ENCODE assay signal across 8 mouse cellular contexts in genomic region chr13:111936081-111936857, GRCm38 (mm10).
A peak's percentile ranks its signal among the peaks of the same experiment; 100 is the strongest.
DNase-seq lines count a peak whose midpoint lies in the region; ATAC-seq lines count a peak whose summit lies in the region.

No protein-coding gene starts in this region.

- peak; percentile 99 for DNase-seq in heart, adult 11 months
- DNase-seq in adrenal gland, adult (ENCODE audit: inconsistent age in 2 of 2, low spot score in 1 of 2) = peak; percentile 59 to 89
- DNase-seq in gastrocnemius, postnatal 14 days = peak; percentile 52
- peak; percentile 30 for DNase-seq in retina, postnatal 1 day
- no peak for DNase-seq in urinary bladder, postnatal 25 days (ENCODE audit: low spot score)

- peaks cover 13% of the 10 kb centered on the region for H3K4me1 ChIP-seq in heart, embryonic 11.5 days (ENCODE audit: control insufficient read depth, insufficient read depth, low read length)
- H3K4me1 ChIP-seq in intestine, embryonic 15.5 days (replicated peaks) = peaks cover 13% of the 10 kb centered on the region
- peaks cover 87% of the 10 kb centered on the region for H3K4me1 ChIP-seq in liver, embryonic 12.5 days

- H3K9me3 ChIP-seq in heart, embryonic 11.5 days (replicated peaks; ENCODE audit: control insufficient read depth, low read length) = no peaks in the 10 kb centered on the region
- H3K9me3 ChIP-seq in intestine, embryonic 15.5 days = no peaks in the 10 kb centered on the region
- no peaks in the 10 kb centered on the region for H3K9me3 ChIP-seq in liver, embryonic 12.5 days (replicated peaks)

- H3K4me3 ChIP-seq in heart, embryonic 11.5 days (ENCODE audit: low read depth, low read length) = no peak overlapping the region
- no peak overlapping the region for H3K4me3 ChIP-seq in intestine, embryonic 15.5 days (replicated peaks)
- H3K4me3 ChIP-seq in liver, embryonic 12.5 days = no peak overlapping the region

- H3K4me2 ChIP-seq in heart, embryonic 11.5 days = no peak overlapping the region
- H3K4me2 ChIP-seq in intestine, embryonic 15.5 days (replicated peaks) = no peak overlapping the region
- H3K4me2 ChIP-seq in liver, embryonic 12.5 days = peak overlapping the region; percentile 16; the same call in 1 of the 2 replicates

- no peak for ATAC-seq in heart, embryonic 11.5 days (replicated peaks; ENCODE audit: insufficient number of reproducible peaks, low FRiP score, low TSS enrichment)
- ATAC-seq in intestine, embryonic 15.5 days = peak; percentile 60; the same call in 1 of the 2 replicates
- ATAC-seq in liver, embryonic 12.5 days = no peak

- no peaks in the 10 kb centered on the region for H3K27me3 ChIP-seq in heart, embryonic 11.5 days (ENCODE audit: control insufficient read depth, insufficient read depth, low read length)
- H3K27me3 ChIP-seq in intestine, embryonic 15.5 days (replicated peaks) = no peaks in the 10 kb centered on the region
- no peaks in the 10 kb centered on the region for H3K27me3 ChIP-seq in liver, embryonic 12.5 days (replicated peaks)

- H3K9ac ChIP-seq in heart, embryonic 11.5 days (ENCODE audit: low read depth, low read length) = no peak overlapping the region
- no peak overlapping the region for H3K9ac ChIP-seq in intestine, embryonic 15.5 days
- peak overlapping the region; percentile 9; the same call in 1 of the 2 replicates for H3K9ac ChIP-seq in liver, embryonic 12.5 days

- intact Hi-C loops in gastrocnemius, postnatal 14 days (cut with DNase I; ENCODE audit: low total_unique reads) = no loop called here

- WGBS in heart, embryonic 11.5 days (ENCODE audit: insufficient replicate concordance) = 63% methylated on average over 9 of the region's 9 CpGs
- WGBS in intestine, embryonic 15.5 days = 61% methylated on average over 9 of the region's 9 CpGs
- 42% methylated on average over 9 of the region's 9 CpGs for WGBS in liver, embryonic 12.5 days (ENCODE audit: insufficient replicate concordance)

- no peaks in the 10 kb centered on the region for H3K36me3 ChIP-seq in heart, embryonic 11.5 days (ENCODE audit: control insufficient read depth, insufficient read depth, low read length)
- H3K36me3 ChIP-seq in intestine, embryonic 15.5 days = no peaks in the 10 kb centered on the region
- no peaks in the 10 kb centered on the region for H3K36me3 ChIP-seq in liver, embryonic 12.5 days

- no peak overlapping the region for H3K27ac ChIP-seq in heart, embryonic 11.5 days (ENCODE audit: low read depth, low read length)
- H3K27ac ChIP-seq in intestine, embryonic 15.5 days = no peak overlapping the region
- peak overlapping the region; percentile 55 for H3K27ac ChIP-seq in liver, embryonic 12.5 days
